Mouse (Mus musculus) kidney, postnatal 0 days (tissue): Measurements from ENCODE around the gene Klf16. TPM values are rescaled to one million over a fixed set of nuclear protein-coding genes. Genes with fewer than 3 reads are reported as not detected.

Source experiments
- ATAC-seq: fragments of 200-750 bp; cut with Nextera tagmentation; replicated peaks from 2 replicates; pipeline ENCODE4 v1.8.0; 2017; ENCODE audit warnings: low read depth, moderate number of reproducible peaks, moderate TSS enrichment, moderate library complexity; ENCODE audit not compliant: low FRiP score
- DNase-seq: peaks from one replicate; pipeline ENCODE4 v3.0.0-alpha.2; 2016; ENCODE audit warnings: low spot score
- H3K27ac ChIP-seq: fragments of 300-500 bp; sonication (generic); 2 replicates; pipeline ENCODE4 v1.5.1; 2014; ENCODE audit warnings: mild to moderate bottlenecking
- H3K27me3 ChIP-seq: fragments of 300-500 bp; sonication (generic); 2 replicates; pipeline ENCODE4 v1.6.1; 2014; ENCODE audit warnings: low read length, mixed read lengths; ENCODE audit not compliant: insufficient read depth
- H3K36me3 ChIP-seq: fragments of 300-500 bp; sonication (generic); 2 replicates; pipeline ENCODE4 v1.6.1; 2014; ENCODE audit warnings: low read length, mixed read lengths; ENCODE audit not compliant: insufficient read depth
- H3K4me1 ChIP-seq: fragments of 300-500 bp; sonication (generic); replicated peaks from 2 replicates; pipeline ENCODE4 v1.6.1; 2014; ENCODE audit warnings: antibody characterized with exemption, low read length, mixed read lengths; ENCODE audit not compliant: insufficient read depth
- H3K4me2 ChIP-seq: fragments of 300-500 bp; sonication (generic); 2 replicates; pipeline ENCODE4 v1.6.1; 2014; ENCODE audit warnings: mild to moderate bottlenecking, low read length, moderate library complexity, mixed read lengths
- H3K4me3 ChIP-seq: fragments of 300-500 bp; sonication (generic); replicated peaks from 2 replicates; pipeline ENCODE4 v1.5.1; 2014; ENCODE audit warnings: low read depth, low read length
- H3K9ac ChIP-seq: fragments of 300-500 bp; sonication (generic); 2 replicates; pipeline ENCODE4 v1.6.1; 2014; ENCODE audit warnings: low read depth, low read length
- H3K9me3 ChIP-seq: fragments of 300-500 bp; sonication (generic); replicated peaks from 2 replicates; pipeline ENCODE4 v1.6.1; 2016; ENCODE audit warnings: low read length, inconsistent platforms, mixed read lengths
- CTCF ChIP-seq: IDR thresholded peaks from 2 replicates; pipeline ENCODE4 v1.5.1; 2016; ENCODE audit warnings: antibody characterized with exemption, low read depth, mild to moderate bottlenecking, moderate library complexity
- WGBS: fragments of 180-500 bp; shearing (Covaris S2); extraction: QIAGEN DNeasy Blood & Tissue Kit; methylation state at CpG from one replicate; pipeline ENCODE4 v1.1.7; 2014; 5-methylcytosine and 5-hydroxymethylcytosine counted together
- polyA plus RNA-seq: library from polyadenylated mRNA; unstranded; fragments of >200 nt; fragmentation: Nextera tagmentation; extraction: Ambion mirVana; gene quantifications from 2 replicates; pipeline ENCODE4 v1.2.1, GENCODE M21; 2015

Klf16 gene
- 8.1 and 8.8 TPM in 2 replicates for polyA plus RNA-seq

DNA sequence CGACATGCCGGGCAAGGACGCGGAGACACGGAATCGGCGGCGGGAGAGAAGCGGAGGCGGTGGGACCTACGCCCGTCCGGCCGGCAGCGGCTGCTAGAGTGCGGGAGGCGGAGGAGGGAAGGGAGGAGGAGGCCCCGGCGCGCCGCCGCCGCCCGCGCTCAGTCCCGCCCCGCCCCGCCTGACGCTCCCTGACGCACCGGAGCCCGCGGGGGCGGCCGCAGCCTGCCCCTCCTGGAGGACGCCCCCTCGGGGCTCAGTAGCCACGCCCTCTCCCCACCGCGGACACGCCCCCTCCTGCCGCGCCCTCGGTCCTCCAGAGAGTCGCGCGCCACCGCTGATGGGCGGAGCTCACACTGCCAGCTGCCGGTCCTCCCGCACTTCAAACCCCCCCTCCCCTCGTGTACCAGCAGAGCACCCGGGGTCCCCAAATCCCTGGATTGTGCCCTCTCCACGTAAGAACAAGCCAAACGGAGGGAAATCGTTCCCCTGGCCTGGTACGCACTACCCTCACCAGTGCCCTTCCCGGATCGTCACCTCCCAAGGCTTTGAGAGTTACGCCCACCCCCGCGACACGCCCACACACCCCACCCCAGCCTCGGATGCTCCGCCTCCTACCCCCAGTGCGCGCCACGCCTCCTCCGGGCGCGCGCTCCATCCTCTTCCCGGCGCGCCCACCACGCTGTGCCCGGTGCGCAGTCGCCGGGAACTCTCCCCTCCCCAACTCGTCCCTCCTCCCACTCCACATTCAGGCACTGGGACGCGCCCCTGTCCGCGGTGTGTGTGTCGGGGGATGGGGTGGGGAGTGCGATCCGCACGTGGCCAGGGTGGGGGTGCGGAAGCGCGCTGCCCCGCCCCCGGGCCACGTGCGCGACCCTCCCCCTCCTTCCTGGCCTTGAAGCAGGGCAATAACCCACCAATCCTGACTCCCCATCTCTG lies at the start of gene Klf16:
Gene Klf16, minus strand, starts transcription at position 127 of the 936 bp plus-strand sequence.
- under 1% methylated on average over 69 of the region's 97 CpGs for WGBS
- TF ChIP-seq CTCF: peak; percentile 24
- Histone ChIP-seq H3K9me3 (no peaks in the 10 kb centered on the region), H3K27ac (peak within 1 kb of the TSS; percentile 87), H3K4me1 (peaks cover 14% of the 10 kb centered on the region; the same call in 1 of the 2 replicates), H3K4me3 (peak within 1 kb of the TSS; percentile 86), H3K9ac (peak within 1 kb of the TSS; percentile 84), H3K36me3 (0 out of 2 replicates have a peak, but pooled peaks cover 1% of the 10 kb centered on the region), H3K27me3 (no peaks in the 10 kb centered on the region), H3K4me2 (peak within 1 kb of the TSS; percentile 93)
- ATAC-seq (peak; percentile 79), DNase-seq (peak; percentile 96)

DNA sequence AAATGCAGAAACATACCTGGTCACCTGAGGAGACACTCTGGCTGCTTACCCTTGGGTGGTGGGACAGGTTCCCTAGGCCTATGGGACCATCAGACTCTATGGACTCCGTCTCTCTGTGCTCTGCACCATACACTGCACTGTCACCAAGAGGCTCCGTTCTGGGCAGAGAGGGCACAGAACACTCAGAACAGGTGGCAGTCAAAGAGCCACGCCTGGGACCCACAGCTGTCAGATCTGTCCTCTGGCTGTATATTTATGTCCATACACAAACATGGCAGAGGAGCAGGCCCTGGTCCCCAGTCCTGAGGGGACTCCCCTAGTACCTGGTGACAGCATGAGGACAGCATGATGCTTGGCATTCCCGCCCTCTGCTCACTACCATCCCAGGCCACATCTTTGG lies 48.6 kb upstream of the Klf16 start:
- ATAC-seq: no peak
- H3K9ac ChIP-seq: 0 out of 2 replicates have a peak overlapping the region, but pooled peaks have one; percentile 19
- WGBS: 76% methylated on average over 4 of the region's 4 CpGs

DNA sequence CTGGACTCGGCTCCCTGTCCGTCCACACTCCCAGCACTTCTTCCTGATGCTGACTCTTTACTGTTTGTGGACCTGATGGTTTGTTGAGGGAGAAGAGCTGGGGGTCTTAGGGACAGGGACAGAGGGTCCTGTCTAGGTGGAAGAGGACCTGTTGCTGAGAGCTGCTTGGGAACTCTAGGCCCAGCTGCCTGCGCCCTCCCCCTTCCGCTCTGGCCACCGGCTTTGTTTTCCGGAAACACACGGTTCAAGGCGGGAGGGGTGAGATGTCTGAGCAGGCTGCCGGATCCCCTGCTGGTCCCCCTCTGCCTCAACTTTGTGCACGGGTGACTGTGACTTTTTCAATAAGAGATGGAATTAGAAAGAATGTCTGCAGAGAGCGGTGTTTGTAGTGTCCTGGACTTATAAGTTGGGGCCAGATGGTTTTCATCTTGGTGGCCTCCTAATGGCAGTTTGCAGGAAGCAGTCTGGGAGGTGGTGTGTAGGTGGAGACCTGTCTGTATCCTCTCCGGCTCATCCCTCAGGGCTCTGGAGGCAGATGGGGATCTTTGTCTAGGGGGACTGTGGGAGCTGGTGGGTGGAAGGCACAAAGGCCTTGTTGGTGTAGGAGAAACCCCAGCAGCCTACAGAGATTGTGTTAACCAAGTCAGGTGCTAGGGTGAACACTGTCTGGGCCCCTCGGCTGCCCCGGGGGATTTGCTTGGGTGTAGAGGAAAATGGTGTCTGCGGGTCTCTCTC lies 46.5 kb upstream of the Klf16 start:
- WGBS: 7% methylated on average over 15 of the region's 15 CpGs
- Histone ChIP-seq H3K36me3 (peaks cover 3% of the 10 kb centered on the region; the same call in 1 of the 2 replicates), H3K4me2 (peak overlapping the region; percentile 95), H3K9ac (peak overlapping the region; percentile 94), H3K4me1 (peaks cover 31% of the 10 kb centered on the region), H3K27me3 (no peaks in the 10 kb centered on the region), H3K4me3 (peak overlapping the region; percentile 87), H3K9me3 (no peaks in the 10 kb centered on the region), H3K27ac (peak overlapping the region; percentile 95)
- TF ChIP-seq CTCF: peak; percentile 33
- no peak for ATAC-seq
- peak; percentile 89 for DNase-seq

More for the DNA sequence above, 48.6 kb upstream of the Klf16 start:
- peak overlapping the region; percentile 42; the same call in 1 of the 2 replicates for H3K27ac ChIP-seq
- no peak for DNase-seq
- 0 out of 2 replicates have a peak overlapping the region, but pooled peaks have one; percentile 3 for H3K4me2 ChIP-seq
- H3K27me3 ChIP-seq: no peaks in the 10 kb centered on the region
- peaks cover 3% of the 10 kb centered on the region; the same call in 1 of the 2 replicates for H3K36me3 ChIP-seq
- H3K4me1 ChIP-seq: peaks cover 36% of the 10 kb centered on the region
- no peaks in the 10 kb centered on the region for H3K9me3 ChIP-seq
- no peak for TF ChIP-seq CTCF
- H3K4me3 ChIP-seq: no peak overlapping the region

DNA sequence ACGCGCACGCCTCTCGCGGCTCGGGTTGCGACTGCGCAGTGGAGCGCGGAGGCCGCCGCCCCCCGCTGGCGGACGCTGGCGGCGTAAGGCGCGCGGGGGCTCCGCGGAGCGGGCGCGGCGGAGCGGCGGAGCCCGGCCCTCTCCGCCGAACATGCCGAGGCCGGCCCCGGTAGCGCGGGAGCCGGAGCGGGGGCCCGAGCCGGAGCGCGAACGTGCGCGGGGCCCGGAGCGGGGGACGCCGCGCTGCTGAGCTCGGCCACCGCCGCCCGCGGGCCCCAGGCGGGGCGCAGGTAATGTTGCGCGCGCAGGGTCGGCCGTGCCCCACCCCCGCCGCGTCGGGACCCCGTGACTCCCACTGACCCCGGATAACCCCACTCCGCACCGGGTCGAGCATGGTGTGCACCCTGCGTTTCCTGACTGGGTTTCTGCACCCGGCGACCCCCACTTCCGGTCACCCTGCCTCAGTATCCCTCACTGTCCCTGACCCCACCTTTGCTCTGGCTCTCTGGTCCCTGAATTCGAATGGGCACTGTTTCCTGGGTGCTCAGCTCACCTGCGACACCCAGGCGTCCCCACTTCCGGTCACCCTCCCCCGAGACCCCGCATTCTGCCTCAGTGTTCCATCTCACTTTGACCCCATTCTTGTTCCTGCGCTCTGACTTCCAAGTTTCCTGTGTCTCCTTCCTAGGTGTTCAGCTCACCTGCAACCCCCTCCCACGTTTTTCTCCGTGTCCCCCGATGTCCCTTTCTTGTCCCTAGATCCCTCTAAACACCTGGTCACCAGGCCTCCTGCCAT lies 45.7 kb upstream of the Klf16 start, which contains the start of gene Csnk1g2:
Gene Csnk1g2, plus strand, starts transcription at position 178 of the 796 bp plus-strand sequence.
- Histone ChIP-seq H3K36me3 (peaks cover 3% of the 10 kb centered on the region; the same call in 1 of the 2 replicates), H3K4me1 (peaks cover 29% of the 10 kb centered on the region), H3K9ac (peak within 1 kb of the TSS; percentile 94), H3K27ac (peak within 1 kb of the TSS; percentile 95), H3K4me2 (peak within 1 kb of the TSS; percentile 95), H3K9me3 (no peaks in the 10 kb centered on the region), H3K27me3 (no peaks in the 10 kb centered on the region), H3K4me3 (peak within 1 kb of the TSS; percentile 87)
- TF ChIP-seq CTCF: no peak
- WGBS: under 1% methylated on average over 84 of the region's 85 CpGs
- peak; percentile 36 for DNase-seq
- ATAC-seq: peak; percentile 9

- ATAC-seq (peak; percentile 94), DNase-seq (peak; percentile 100)
- H3K27ac ChIP-seq: peak overlapping the region; percentile 95
- no peaks in the 10 kb centered on the region for H3K27me3 ChIP-seq
- peak overlapping the region; percentile 94 for H3K9ac ChIP-seq
- H3K4me3 ChIP-seq: peak overlapping the region; percentile 87
- under 1% methylated on average over 64 of the region's 64 CpGs for WGBS
- peaks cover 3% of the 10 kb centered on the region; the same call in 1 of the 2 replicates for H3K36me3 ChIP-seq
- no peak for TF ChIP-seq CTCF
- no peaks in the 10 kb centered on the region for H3K9me3 ChIP-seq
- peaks cover 22% of the 10 kb centered on the region for H3K4me1 ChIP-seq
- H3K4me2 ChIP-seq: peak overlapping the region; percentile 67
Measured at GRCm38 (mm10) chr10:80621940-80622660, 45.0 kb upstream of the Klf16 start.
